Mouse (Mus musculus) hindbrain, embryonic 10.5 days (tissue): ENCODE measurements around the gene Fcrl6. TPM values are rescaled to one million over a fixed set of nuclear protein-coding genes. Genes with fewer than 3 reads are reported as not detected.

ENCODE experiments used
- DNase-seq: peaks from one replicate; pipeline ENCODE4 v3.0.0-alpha.2; 2017; ENCODE audit warnings: low spot score
- H3K27ac ChIP-seq: fragments of 300-500 bp; sonication (generic); 2 replicates; pipeline ENCODE4 v1.5.1; 2016; ENCODE audit warnings: mild to moderate bottlenecking, moderate library complexity
- H3K27me3 ChIP-seq: fragments of 300-500 bp; sonication (generic); 2 replicates; pipeline ENCODE4 v1.6.1; 2016; ENCODE audit warnings: mild to moderate bottlenecking; ENCODE audit not compliant: poor library complexity, insufficient read depth, severe bottlenecking
- H3K36me3 ChIP-seq: fragments of 300-500 bp; sonication (generic); 2 replicates; pipeline ENCODE4 v1.6.1; 2016; ENCODE audit warnings: mild to moderate bottlenecking, moderate library complexity
- H3K4me1 ChIP-seq: fragments of 300-500 bp; sonication (generic); replicated peaks from 2 replicates; pipeline ENCODE4 v1.6.1; 2016; ENCODE audit warnings: mild to moderate bottlenecking
- H3K4me3 ChIP-seq: fragments of 300-500 bp; sonication (generic); 2 replicates; pipeline ENCODE4 v1.5.1; 2016; ENCODE audit warnings: mild to moderate bottlenecking, moderate library complexity
- H3K9me3 ChIP-seq: fragments of 300-500 bp; sonication (generic); 2 replicates; pipeline ENCODE4 v1.6.1; 2016; ENCODE audit warnings: mild to moderate bottlenecking, moderate library complexity
- WGBS: fragments of 180-500 bp; shearing (Covaris S2); methylation state at CpG from one replicate; pipeline ENCODE4 v1.1.7; 2016; 5-methylcytosine and 5-hydroxymethylcytosine counted together
- polyA plus RNA-seq: library from polyadenylated mRNA; unstranded; fragments of >200 nt; fragmentation: Nextera tagmentation; extraction: Ambion mirVana; gene quantifications from 2 replicates; pipeline ENCODE4 v1.2.1, GENCODE M21; 2016

Gene Fcrl6
- polyA plus RNA-seq, 1 experiment from 2014 or later = not detected

GRCm38 (mm10) chr1:172552623-172553022, 49.7 kb downstream of the Fcrl6 start:
- H3K9me3 ChIP-seq = no peaks in the 10 kb centered on the region
- no peak overlapping the region for H3K4me3 ChIP-seq
- no peak for DNase-seq
- peaks cover 43% of the 10 kb centered on the region for H3K4me1 ChIP-seq
- H3K27ac ChIP-seq = peak overlapping the region; percentile 40; the same call in 1 of the 2 replicates
- peaks cover 61% of the 10 kb centered on the region for H3K27me3 ChIP-seq
- 47% methylated on average over 1 of the region's 1 CpGs for WGBS
- H3K36me3 ChIP-seq = no peaks in the 10 kb centered on the region

GRCm38 (mm10) chr1:172551009-172551408, 51.3 kb downstream of the Fcrl6 start:
- Histone ChIP-seq H3K4me3 (peak overlapping the region; percentile 53), H3K9me3 (no peaks in the 10 kb centered on the region), H3K27ac (peak overlapping the region; percentile 75), H3K27me3 (peaks cover 46% of the 10 kb centered on the region), H3K36me3 (no peaks in the 10 kb centered on the region), H3K4me1 (peaks cover 45% of the 10 kb centered on the region)
- WGBS = 60% methylated on average over 7 of the region's 7 CpGs
- DNase-seq = no peak

GRCm38 (mm10) chr1:172550551-172550951, 51.8 kb downstream of the Fcrl6 start:
- no peaks in the 10 kb centered on the region for H3K36me3 ChIP-seq
- no peaks in the 10 kb centered on the region for H3K9me3 ChIP-seq
- WGBS = 1% methylated on average over 8 of the region's 8 CpGs
- H3K4me1 ChIP-seq = peaks cover 46% of the 10 kb centered on the region
- peaks cover 41% of the 10 kb centered on the region for H3K27me3 ChIP-seq
- H3K4me3 ChIP-seq = peak overlapping the region; percentile 53
- peak; percentile 58 for DNase-seq
- H3K27ac ChIP-seq = peak overlapping the region; percentile 75

- peaks cover 46% of the 10 kb centered on the region for H3K4me1 ChIP-seq
- 4% methylated on average over 8 of the region's 8 CpGs for WGBS
- no peaks in the 10 kb centered on the region for H3K9me3 ChIP-seq
- H3K4me3 ChIP-seq = peak overlapping the region; percentile 53
- peaks cover 39% of the 10 kb centered on the region for H3K27me3 ChIP-seq
- peak overlapping the region; percentile 75 for H3K27ac ChIP-seq
- no peak for DNase-seq
- H3K36me3 ChIP-seq = no peaks in the 10 kb centered on the region
These were observed 52.6 kb downstream of the Fcrl6 start for GRCm38 (mm10) chr1:172549717-172550116.

DNA sequence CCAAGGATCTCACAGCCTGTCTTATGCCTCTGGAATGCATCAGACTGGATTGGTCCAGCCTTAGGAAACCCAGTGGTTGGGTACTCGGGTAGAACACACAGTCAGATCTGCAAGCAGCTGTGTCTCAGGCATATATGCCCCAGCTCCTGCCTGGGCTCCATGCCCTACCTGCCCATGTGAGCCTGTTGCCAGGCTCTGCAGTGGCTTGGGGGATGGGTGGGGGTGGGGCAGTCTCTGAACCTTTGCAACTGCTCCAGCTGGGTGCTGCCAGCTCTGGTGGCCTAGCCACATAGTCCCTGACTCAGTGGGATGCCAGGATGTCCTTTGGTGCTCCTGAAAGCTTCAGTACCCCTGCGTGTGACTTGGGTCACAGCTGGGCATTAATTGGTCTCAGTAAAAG, 53.0 kb downstream of the Fcrl6 start:
- no peaks in the 10 kb centered on the region for H3K9me3 ChIP-seq
- WGBS = 14% methylated on average over 2 of the region's 2 CpGs
- H3K36me3 ChIP-seq = no peaks in the 10 kb centered on the region
- peaks cover 39% of the 10 kb centered on the region for H3K27me3 ChIP-seq
- no peak for DNase-seq
- H3K27ac ChIP-seq = no peak overlapping the region
- H3K4me1 ChIP-seq = peaks cover 46% of the 10 kb centered on the region
- peak overlapping the region; percentile 53; the same call in 1 of the 2 replicates for H3K4me3 ChIP-seq

GRCm38 (mm10) chr1:172548501-172548900, 53.9 kb downstream of the Fcrl6 start:
- DNase-seq = no peak
- Histone ChIP-seq H3K9me3 (no peaks in the 10 kb centered on the region), H3K4me1 (peaks cover 46% of the 10 kb centered on the region), H3K36me3 (no peaks in the 10 kb centered on the region), H3K4me3 (no peak overlapping the region), H3K27me3 (peaks cover 36% of the 10 kb centered on the region), H3K27ac (no peak overlapping the region)
- 34% methylated on average over 7 of the region's 7 CpGs for WGBS

Other genes with a start within 250 kb of the Fcrl6 start
- 8.7 and 10.5 TPM in 2 replicates for gene Pigm, start 226.0 kb downstream of the Fcrl6 start, polyA plus RNA-seq
- 0.16 TPM in 1 of 2 replicates, not detected in the other for gene Slamf9, start 127.2 kb downstream of the Fcrl6 start, polyA plus RNA-seq
- gene Igsf9, start 120.8 kb downstream of the Fcrl6 start, polyA plus RNA-seq = 74.1 and 76.0 TPM in 2 replicates
- 73.3 and 80.4 TPM in 2 replicates for gene Tagln2, start 102.5 kb downstream of the Fcrl6 start, polyA plus RNA-seq
- 2.4 and 3.6 TPM in 2 replicates for gene Cfap45, start 81.8 kb downstream of the Fcrl6 start, polyA plus RNA-seq
- 0.15 TPM in 1 of 2 replicates, not detected in the other for gene Vsig8, start 46.6 kb downstream of the Fcrl6 start, polyA plus RNA-seq
- 0.12 TPM in 1 of 2 replicates, not detected in the other for gene Slamf8, start 12.0 kb downstream of the Fcrl6 start, polyA plus RNA-seq
- gene Dusp23, start 30.4 kb upstream of the Fcrl6 start, polyA plus RNA-seq = 8.4 and 10.2 TPM in 2 replicates
- gene Crp, start 95.5 kb upstream of the Fcrl6 start, polyA plus RNA-seq = 0.21 and 0.34 TPM in 2 replicates